Mouse (Mus musculus) forebrain, embryonic 12.5 days (tissue): Measurements from ENCODE around the gene Ccdc62. TPM values are rescaled to one million over a fixed set of nuclear protein-coding genes. Genes with fewer than 3 reads are reported as not detected.

ENCODE experiments used
- ATAC-seq: fragments of 200-750 bp; cut with Nextera tagmentation; 2 replicates; pipeline ENCODE4 v1.8.0; 2017; ENCODE audit warnings: moderate TSS enrichment; ENCODE audit not compliant: low FRiP score
- H3K27ac ChIP-seq: fragments of 300-500 bp; sonication (generic); 2 replicates; pipeline ENCODE4 v1.5.1; 2016; ENCODE audit warnings: mild to moderate bottlenecking
- H3K27me3 ChIP-seq: fragments of 300-500 bp; sonication (generic); 2 replicates; pipeline ENCODE4 v1.6.1; 2016; ENCODE audit warnings: mild to moderate bottlenecking
- H3K36me3 ChIP-seq: fragments of 300-500 bp; sonication (generic); replicated peaks from 2 replicates; pipeline ENCODE4 v1.6.1; 2016; ENCODE audit warnings: mild to moderate bottlenecking
- H3K4me1 ChIP-seq: fragments of 300-500 bp; sonication (generic); 2 replicates; pipeline ENCODE4 v1.6.1; 2016
- H3K4me2 ChIP-seq: fragments of 300-500 bp; sonication (generic); 2 replicates; pipeline ENCODE4 v1.6.1; 2016; ENCODE audit warnings: mild to moderate bottlenecking, moderate library complexity
- H3K4me3 ChIP-seq: fragments of 300-500 bp; sonication (generic); replicated peaks from 2 replicates; pipeline ENCODE4 v1.5.1; 2016; ENCODE audit warnings: mild to moderate bottlenecking
- H3K9ac ChIP-seq: fragments of 300-500 bp; sonication (generic); 2 replicates; pipeline ENCODE4 v1.6.1; 2016; ENCODE audit warnings: mild to moderate bottlenecking
- H3K9me3 ChIP-seq: fragments of 300-500 bp; sonication (generic); 2 replicates; pipeline ENCODE4 v1.6.1; 2016
- WGBS: fragments of 180-500 bp; shearing (Covaris S2); methylation state at CpG from one replicate; pipeline ENCODE4 v1.1.7; 2016; 5-methylcytosine and 5-hydroxymethylcytosine counted together
- polyA plus RNA-seq: library from polyadenylated mRNA; unstranded; fragments of >200 nt; fragmentation: Nextera tagmentation; extraction: Ambion mirVana; gene quantifications from 2 replicates; pipeline ENCODE4 v1.2.1, GENCODE M21; 2016

Ccdc62 gene
- polyA plus RNA-seq, 1 experiment from 2014 or later: 5.6 TPM

GRCm38 (mm10) chr5:123997211-123997751 lies 66.8 kb downstream of the Ccdc62 start:
- 85% methylated on average over 24 of the region's 24 CpGs for WGBS
- Histone ChIP-seq H3K9ac (no peak overlapping the region), H3K36me3 (no peaks in the 10 kb centered on the region), H3K27ac (peak overlapping the region; percentile 56; the same call in 1 of the 2 replicates), H3K4me3 (no peak overlapping the region), H3K4me1 (peaks cover 5% of the 10 kb centered on the region; the same call in 1 of the 2 replicates), H3K9me3 (no peaks in the 10 kb centered on the region), H3K27me3 (no peaks in the 10 kb centered on the region), H3K4me2 (no peak overlapping the region)
- ATAC-seq: no peak

DNA sequence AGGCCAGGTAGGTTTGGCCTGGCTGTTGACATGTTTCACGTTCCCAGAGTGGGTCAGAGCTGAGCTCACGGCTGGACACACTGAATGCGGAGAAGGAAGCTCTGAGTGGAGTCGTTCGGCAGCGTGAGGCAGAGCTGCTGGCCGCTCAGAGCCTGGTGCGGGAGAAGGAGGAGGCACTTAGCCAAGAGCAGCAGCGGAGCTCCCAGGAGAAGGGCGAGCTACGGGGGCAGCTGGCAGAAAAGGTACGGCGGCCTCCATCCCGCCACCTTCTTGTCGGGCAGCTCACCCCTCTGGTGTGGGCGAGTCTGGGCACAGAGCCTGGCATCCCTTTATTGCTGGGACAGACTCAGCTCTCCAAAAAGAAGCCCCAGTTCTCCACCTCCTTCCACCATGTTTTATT lies 67.3 kb downstream of the Ccdc62 start:
- Histone ChIP-seq H3K27ac (peak overlapping the region; percentile 56; the same call in 1 of the 2 replicates), H3K36me3 (no peaks in the 10 kb centered on the region), H3K9me3 (no peaks in the 10 kb centered on the region), H3K4me1 (peaks cover 9% of the 10 kb centered on the region; the same call in 1 of the 2 replicates), H3K9ac (no peak overlapping the region), H3K4me3 (no peak overlapping the region), H3K27me3 (no peaks in the 10 kb centered on the region), H3K4me2 (no peak overlapping the region)
- WGBS: 86% methylated on average over 16 of the region's 16 CpGs
- ATAC-seq: no peak

- no peaks in the 10 kb centered on the region for H3K27me3 ChIP-seq
- no peak overlapping the region; the same call in 1 of the 2 replicates for H3K27ac ChIP-seq
- H3K4me3 ChIP-seq: no peak overlapping the region
- peaks cover 5% of the 10 kb centered on the region for H3K36me3 ChIP-seq
- H3K4me1 ChIP-seq: peaks cover 9% of the 10 kb centered on the region; the same call in 1 of the 2 replicates
- no peaks in the 10 kb centered on the region for H3K9me3 ChIP-seq
- H3K9ac ChIP-seq: no peak overlapping the region
- ATAC-seq: no peak
- no peak overlapping the region for H3K4me2 ChIP-seq
- WGBS: 91% methylated on average over 10 of the region's 10 CpGs
These were observed 67.9 kb downstream of the Ccdc62 start for GRCm38 (mm10) chr5:123998370-123998769.

- peaks cover 24% of the 10 kb centered on the region for H3K36me3 ChIP-seq
- no peaks in the 10 kb centered on the region for H3K9me3 ChIP-seq
- WGBS: 16% methylated on average over 7 of the region's 7 CpGs
- no peak overlapping the region for H3K27ac ChIP-seq
- peak; percentile 74 for ATAC-seq
- no peaks in the 10 kb centered on the region for H3K27me3 ChIP-seq
- H3K4me2 ChIP-seq: no peak overlapping the region
- no peak overlapping the region for H3K4me3 ChIP-seq
- peaks cover 9% of the 10 kb centered on the region; the same call in 1 of the 2 replicates for H3K4me1 ChIP-seq
- H3K9ac ChIP-seq: no peak overlapping the region
These were observed 70.3 kb downstream of the Ccdc62 start for GRCm38 (mm10) chr5:124000824-124001223.

GRCm38 (mm10) chr5:124001274-124001673 lies 70.8 kb downstream of the Ccdc62 start:
- no peaks in the 10 kb centered on the region for H3K27me3 ChIP-seq
- no peak overlapping the region for H3K4me3 ChIP-seq
- ATAC-seq: 0 out of 2 replicates have a peak, but pooled peaks have one; percentile 3
- no peak overlapping the region for H3K9ac ChIP-seq
- no peak overlapping the region for H3K27ac ChIP-seq
- 72% methylated on average over 9 of the region's 9 CpGs for WGBS
- peaks cover 9% of the 10 kb centered on the region; the same call in 1 of the 2 replicates for H3K4me1 ChIP-seq
- H3K4me2 ChIP-seq: no peak overlapping the region
- H3K9me3 ChIP-seq: no peaks in the 10 kb centered on the region
- peaks cover 29% of the 10 kb centered on the region for H3K36me3 ChIP-seq

- Histone ChIP-seq H3K4me3 (no peak overlapping the region), H3K9me3 (no peaks in the 10 kb centered on the region), H3K27me3 (no peaks in the 10 kb centered on the region), H3K27ac (peak overlapping the region; percentile 59), H3K9ac (no peak overlapping the region), H3K4me1 (peaks cover 4% of the 10 kb centered on the region; the same call in 1 of the 2 replicates), H3K36me3 (peaks cover 45% of the 10 kb centered on the region), H3K4me2 (no peak overlapping the region)
- 90% methylated on average over 2 of the region's 2 CpGs for WGBS
- ATAC-seq: no peak
These were observed 72.4 kb downstream of the Ccdc62 start for GRCm38 (mm10) chr5:124002876-124003275.

- H3K4me1 ChIP-seq: peaks cover 4% of the 10 kb centered on the region; the same call in 1 of the 2 replicates
- H3K4me2 ChIP-seq: no peak overlapping the region
- H3K36me3 ChIP-seq: peaks cover 50% of the 10 kb centered on the region
- H3K9me3 ChIP-seq: no peaks in the 10 kb centered on the region
- H3K27ac ChIP-seq: peak overlapping the region; percentile 59
- no peak overlapping the region for H3K4me3 ChIP-seq
- H3K27me3 ChIP-seq: no peaks in the 10 kb centered on the region
- H3K9ac ChIP-seq: no peak overlapping the region
- WGBS: 72% methylated on average over 4 of the region's 4 CpGs
- ATAC-seq: no peak
These were observed 72.9 kb downstream of the Ccdc62 start for GRCm38 (mm10) chr5:124003375-124003774.

DNA sequence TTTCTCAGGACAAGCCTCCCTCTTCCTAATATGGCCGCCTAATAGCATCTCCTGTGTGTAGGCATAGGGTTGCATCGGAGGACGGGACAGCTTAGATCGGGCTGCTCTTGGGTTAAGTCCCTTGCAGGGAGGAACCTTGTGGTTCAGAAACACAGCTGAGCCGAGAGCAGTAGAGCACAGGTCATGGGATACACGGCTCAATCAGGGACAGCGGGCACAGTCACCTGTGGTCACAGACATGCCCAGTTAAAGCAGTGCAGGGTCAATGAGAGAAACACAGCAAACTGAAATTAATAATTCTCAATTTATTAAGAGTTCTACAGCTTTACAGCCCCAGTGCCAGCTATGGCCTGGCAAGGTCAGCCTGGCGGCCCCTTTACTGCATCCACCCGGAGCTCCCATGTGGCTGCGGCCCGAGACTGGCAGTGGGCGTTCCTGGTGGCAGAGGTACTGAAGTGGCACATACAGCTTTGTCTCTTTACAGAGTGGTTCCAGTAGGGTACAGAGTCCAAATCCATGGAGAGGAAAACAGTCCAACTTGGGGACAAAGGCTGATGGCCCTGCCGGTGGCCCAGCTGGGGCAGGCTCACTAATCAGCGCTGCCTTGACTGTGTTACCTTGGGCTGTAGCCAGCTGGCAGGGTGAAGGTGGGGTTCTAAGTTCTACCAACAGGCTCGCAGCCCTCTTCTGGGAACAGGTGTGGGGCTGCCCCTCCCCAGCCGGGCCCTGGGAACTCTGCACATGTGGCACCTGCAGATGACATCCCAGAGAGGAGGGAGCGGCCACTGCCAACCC lies 74.1 kb downstream of the Ccdc62 start:
- no peak overlapping the region for H3K9ac ChIP-seq
- no peaks in the 10 kb centered on the region for H3K27me3 ChIP-seq
- H3K4me2 ChIP-seq: no peak overlapping the region
- no peaks in the 10 kb centered on the region for H3K9me3 ChIP-seq
- H3K4me3 ChIP-seq: no peak overlapping the region
- H3K36me3 ChIP-seq: peaks cover 60% of the 10 kb centered on the region
- ATAC-seq: no peak
- H3K4me1 ChIP-seq: peaks cover 5% of the 10 kb centered on the region; the same call in 1 of the 2 replicates
- H3K27ac ChIP-seq: no peak overlapping the region
- 93% methylated on average over 17 of the region's 17 CpGs for WGBS

DNA sequence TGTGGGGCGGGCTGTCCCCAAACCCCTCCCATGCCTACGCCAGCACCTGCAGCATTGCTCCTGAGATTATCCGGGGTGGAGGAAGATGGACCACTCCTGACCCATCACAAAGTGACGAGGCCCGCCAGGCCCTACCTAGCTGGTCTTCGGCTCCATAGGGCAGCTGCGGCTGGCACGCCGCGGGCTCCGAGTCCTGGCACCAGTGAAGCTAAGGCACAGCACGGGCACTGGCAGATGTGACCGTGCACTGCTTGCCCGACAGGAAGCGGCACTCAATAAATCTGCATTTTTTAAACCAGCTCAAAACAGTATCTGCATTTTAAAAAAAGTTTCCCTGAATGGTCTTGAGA lies 74.6 kb downstream of the Ccdc62 start:
- Histone ChIP-seq H3K4me2 (no peak overlapping the region), H3K4me1 (peaks cover 11% of the 10 kb centered on the region), H3K27me3 (no peaks in the 10 kb centered on the region), H3K9ac (no peak overlapping the region), H3K4me3 (no peak overlapping the region), H3K9me3 (no peaks in the 10 kb centered on the region), H3K27ac (no peak overlapping the region), H3K36me3 (peaks cover 65% of the 10 kb centered on the region)
- no peak for ATAC-seq
- 97% methylated on average over 15 of the region's 15 CpGs for WGBS

DNA sequence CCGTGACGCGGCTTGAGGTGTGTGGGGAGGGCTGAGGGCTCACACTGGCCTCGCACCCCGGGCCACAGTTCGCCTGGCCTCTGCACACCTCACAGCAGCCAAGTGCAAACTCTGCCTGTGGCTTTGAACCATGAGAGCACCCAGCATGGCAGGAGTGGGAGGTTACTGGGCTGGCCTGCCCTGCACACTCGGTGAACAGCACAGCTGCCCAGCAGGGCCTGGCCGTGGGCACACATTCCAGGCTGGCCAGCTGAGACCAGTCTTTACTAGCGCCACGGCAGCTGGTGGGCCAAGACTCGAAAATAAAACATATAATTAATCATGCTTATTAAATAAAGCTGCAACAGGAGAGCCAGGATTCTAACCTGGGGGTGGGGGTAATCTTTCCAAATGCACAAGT lies 75.1 kb downstream of the Ccdc62 start:
- Histone ChIP-seq H3K9me3 (no peaks in the 10 kb centered on the region), H3K27me3 (no peaks in the 10 kb centered on the region), H3K4me2 (no peak overlapping the region), H3K27ac (no peak overlapping the region), H3K9ac (no peak overlapping the region), H3K4me1 (peaks cover 16% of the 10 kb centered on the region), H3K4me3 (no peak overlapping the region), H3K36me3 (peaks cover 70% of the 10 kb centered on the region)
- no peak for ATAC-seq
- 89% methylated on average over 11 of the region's 11 CpGs for WGBS

DNA sequence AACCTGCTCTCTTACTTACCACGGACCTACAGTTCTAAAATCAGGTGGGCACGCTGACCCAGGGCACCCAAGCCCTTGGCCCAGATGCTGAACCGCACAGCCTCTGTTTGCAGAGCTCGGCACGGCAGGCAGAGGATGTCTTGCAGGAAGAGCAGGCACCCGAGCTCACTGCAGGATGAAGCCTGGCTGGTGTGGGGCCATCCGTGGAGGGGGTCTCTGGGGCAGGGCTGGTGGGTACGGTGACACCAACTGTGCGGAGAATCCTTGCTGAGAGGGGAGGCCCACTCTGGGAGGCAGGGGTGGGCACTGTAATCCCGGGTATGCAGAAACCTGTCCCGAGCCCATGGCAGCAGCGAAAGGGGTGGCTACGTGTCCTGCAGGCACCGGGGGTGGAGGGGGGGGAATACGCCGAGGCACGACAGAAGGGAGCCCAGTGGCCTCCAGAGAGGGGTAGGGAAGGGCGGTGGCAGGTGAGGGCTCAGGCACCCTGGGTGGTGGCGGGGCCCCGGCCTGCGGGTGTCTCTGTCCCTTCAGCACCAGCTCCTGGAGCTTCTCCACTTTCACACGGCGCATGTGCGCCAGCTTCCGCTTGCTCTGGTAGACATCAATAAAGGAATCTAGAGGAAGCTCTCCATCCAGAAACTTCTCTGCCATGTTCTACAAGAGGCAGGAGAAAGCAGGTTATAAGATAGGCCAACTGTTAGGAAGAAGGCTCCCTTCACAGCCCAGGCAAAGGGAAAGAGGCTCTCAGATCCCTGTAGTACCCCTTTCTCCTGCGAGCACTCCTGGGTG lies 75.8 kb downstream of the Ccdc62 start:
- H3K4me3 ChIP-seq: no peak overlapping the region
- no peaks in the 10 kb centered on the region for H3K9me3 ChIP-seq
- no peaks in the 10 kb centered on the region for H3K27me3 ChIP-seq
- no peak overlapping the region for H3K9ac ChIP-seq
- ATAC-seq: no peak
- 0 out of 2 replicates have a peak overlapping the region, but pooled peaks have one; percentile 31 for H3K27ac ChIP-seq
- peaks cover 70% of the 10 kb centered on the region for H3K36me3 ChIP-seq
- peaks cover 22% of the 10 kb centered on the region for H3K4me1 ChIP-seq
- 92% methylated on average over 26 of the region's 26 CpGs for WGBS
- no peak overlapping the region for H3K4me2 ChIP-seq

DNA sequence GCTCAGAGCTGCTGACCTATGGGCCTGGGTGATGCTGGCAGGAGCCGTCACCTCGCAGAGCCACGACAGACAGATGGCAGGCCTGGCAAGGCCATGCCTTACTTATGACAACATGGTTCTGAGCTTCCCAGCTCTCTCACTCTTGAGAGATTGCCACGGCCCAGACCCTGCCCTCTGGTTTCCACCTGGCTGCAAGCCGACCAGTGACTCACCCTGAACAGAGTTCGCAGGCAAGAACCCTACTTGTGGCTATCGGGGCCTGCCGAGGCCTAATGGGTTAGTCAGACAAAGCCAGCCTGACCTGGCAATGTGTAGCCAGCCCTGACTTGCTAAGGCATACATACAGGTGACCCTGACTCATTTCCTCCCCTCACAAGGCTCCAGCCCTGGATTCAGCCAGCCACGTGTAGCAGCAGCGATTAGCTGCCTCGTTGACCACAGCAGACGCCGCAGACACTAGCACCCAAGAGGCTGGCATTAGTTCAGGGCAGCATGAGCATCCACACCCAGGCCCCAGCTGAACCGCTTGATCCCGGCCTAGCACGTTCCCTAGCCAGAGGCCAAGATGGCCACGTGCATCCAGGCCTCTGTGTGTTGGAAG lies 76.5 kb downstream of the Ccdc62 start:
- Histone ChIP-seq H3K4me1 (peaks cover 30% of the 10 kb centered on the region), H3K27ac (0 out of 2 replicates have a peak overlapping the region, but pooled peaks have one; percentile 31), H3K9ac (no peak overlapping the region), H3K4me3 (no peak overlapping the region), H3K4me2 (no peak overlapping the region), H3K36me3 (peaks cover 70% of the 10 kb centered on the region), H3K9me3 (no peaks in the 10 kb centered on the region), H3K27me3 (no peaks in the 10 kb centered on the region)
- WGBS: 92% methylated on average over 17 of the region's 17 CpGs
- no peak for ATAC-seq
